Mouse (Mus musculus) induced T-regulatory cell, adult 2 months (primary cell): Measurements from ENCODE around the gene Tbca.

Experiments
- DNase-seq: peaks from one replicate; pipeline ENCODE4 v3.0.0-alpha.2; 2012; ENCODE audit warnings: low read depth

The Tbca gene

GRCm38 (mm10) chr13:94877991-94878745 is 89.5 kb downstream of the Tbca start:
- DNase-seq, result peak; percentile 47

- no peak for DNase-seq
Measured at GRCm38 (mm10) chr13:94881201-94881600, 92.5 kb downstream of the Tbca start.

DNA sequence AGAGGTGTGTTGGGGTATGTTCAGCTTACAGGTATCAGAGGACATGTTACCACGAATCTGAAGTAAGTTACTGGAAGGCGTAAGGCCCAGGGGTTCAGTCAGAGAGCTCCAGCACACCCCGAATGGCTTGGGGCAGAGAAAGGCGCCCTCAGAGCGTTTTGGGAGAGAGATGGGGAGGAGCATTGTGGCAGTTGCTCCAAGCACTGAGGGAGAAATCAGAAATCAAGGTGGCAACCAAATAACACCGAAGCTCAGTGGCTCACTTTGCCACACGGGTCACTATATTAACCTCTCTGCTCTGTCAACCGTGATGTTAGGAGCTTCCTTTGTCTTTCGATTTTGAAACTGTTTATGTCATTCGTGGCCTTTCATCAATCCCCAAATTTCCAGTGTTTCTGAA is 93.5 kb downstream of the Tbca start:
- no peak for DNase-seq

DNA sequence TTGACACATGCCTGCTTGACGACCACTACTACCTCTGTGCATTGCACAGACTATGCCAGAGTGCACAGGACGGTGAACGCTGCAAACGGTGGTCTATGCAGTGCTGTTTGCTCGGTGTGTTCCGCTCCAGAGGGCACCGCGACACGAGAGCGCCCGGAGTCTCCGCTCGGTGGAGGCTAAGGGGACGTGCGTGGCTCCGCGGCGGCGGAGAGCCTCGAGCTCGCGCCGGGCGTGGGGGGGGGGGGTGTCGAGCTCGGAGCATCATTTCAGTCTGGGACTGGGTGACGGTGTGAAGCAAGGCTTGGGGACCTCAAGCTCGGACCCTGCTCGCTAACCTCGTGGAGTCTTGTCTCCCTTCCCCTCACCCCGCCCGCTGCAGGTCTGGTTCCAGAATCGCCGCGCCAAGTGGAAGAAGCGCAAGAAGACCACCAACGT is 94.0 kb downstream of the Tbca start:
- DNase-seq, result peak; percentile 4

DNA sequence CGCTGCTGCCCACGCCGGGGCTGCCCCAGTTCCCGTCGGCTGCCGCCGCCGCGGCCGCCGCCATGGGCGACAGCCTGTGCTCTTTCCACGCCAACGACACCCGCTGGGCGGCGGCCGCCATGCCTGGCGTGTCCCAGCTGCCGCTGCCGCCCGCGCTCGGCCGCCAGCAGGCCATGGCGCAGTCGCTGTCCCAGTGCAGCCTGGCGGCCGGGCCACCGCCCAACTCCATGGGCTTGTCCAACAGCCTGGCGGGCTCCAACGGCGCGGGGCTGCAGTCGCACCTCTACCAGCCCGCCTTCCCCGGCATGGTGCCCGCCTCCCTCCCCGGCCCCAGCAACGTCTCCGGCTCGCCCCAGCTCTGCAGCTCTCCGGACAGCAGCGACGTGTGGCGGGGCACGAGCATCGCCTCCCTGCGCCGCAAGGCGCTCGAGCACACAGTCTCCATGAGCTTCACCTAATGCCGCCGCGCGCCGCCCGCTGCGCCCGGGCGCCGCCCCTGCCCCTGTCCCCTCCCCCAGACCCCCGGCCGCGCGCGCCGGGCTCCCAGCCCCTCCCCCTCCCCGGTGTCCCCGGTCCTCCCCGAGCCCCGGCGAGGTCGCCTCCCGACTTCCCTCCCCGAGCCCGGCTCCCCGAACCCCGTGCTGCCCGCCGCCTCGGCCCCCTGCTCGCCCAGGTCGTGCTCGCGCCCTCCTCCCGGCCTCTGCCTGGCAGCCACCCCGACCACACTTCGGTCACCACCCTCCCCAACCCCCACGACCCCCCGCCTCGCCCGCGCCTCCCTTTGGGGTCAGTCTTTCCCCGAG is 94.7 kb downstream of the Tbca start:
- peak; percentile 17 for DNase-seq

GRCm38 (mm10) chr13:94883966-94884960 is 95.6 kb downstream of the Tbca start:
- DNase-seq, result no peak

DNA sequence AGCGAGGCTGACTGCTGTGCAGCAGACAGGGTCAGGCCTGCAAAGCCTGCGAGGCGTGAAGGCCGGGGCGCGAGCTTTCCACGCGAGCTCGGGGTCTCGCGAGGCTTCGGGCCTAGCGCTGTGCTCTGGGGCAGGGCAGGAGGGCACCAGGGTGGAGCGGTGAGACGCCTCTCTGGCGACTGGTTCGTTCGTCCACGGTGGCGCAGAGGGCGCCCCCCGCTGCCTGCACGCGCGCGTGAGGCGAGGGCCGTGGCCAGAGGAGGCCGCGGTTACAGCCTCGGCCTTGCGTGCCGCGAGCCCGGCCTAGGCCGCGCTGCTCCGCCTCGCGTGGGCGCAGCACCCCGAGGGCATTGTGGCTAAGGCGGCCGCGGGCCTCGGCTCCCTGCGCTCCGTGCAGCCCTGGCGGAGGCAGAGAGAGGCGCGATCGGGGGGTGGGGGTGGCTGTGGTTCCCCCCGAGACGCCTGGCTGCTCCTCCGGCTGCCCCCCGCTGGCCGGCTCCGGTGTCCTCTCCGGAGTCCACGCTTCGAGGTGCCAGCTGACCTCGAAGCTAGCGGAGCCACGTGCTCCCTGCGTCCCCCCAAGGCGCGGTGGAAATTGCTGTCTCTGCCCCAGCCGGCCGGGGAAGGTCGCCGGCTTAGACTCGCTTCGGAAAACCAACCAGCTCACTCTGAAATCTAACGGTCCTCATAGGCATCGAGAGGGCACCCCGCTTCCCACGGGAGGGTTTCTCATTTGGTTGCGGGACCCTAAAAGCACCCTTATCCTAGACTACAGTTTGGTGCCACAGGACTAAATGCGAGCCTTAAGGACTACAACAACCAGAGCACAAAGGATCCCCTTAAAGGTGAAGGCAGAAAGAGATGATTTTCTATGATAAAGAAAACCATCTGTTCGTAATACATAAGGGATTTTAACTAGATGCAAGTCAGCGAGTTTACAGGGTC is 96.9 kb downstream of the Tbca start:
- no peak for DNase-seq
